Mouse (Mus musculus) midbrain, embryonic 14.5 days (tissue): ENCODE results near the gene Tmem40. TPM values are rescaled to one million over a fixed set of nuclear protein-coding genes. Genes with fewer than 3 reads are reported as not detected.

Source experiments
- ATAC-seq: fragments of 200-750 bp; cut with Nextera tagmentation; 2 replicates; pipeline ENCODE4 v1.8.0; 2017; ENCODE audit warnings: moderate number of reproducible peaks, moderate library complexity; ENCODE audit not compliant: low FRiP score, low TSS enrichment
- DNase-seq: peaks from one replicate; pipeline ENCODE4 v3.0.0-alpha.2; 2015
- H3K27ac ChIP-seq: fragments of 300-500 bp; sonication (generic); replicated peaks from 2 replicates; pipeline ENCODE4 v1.5.1; 2014; ENCODE audit warnings: mild to moderate bottlenecking, low read depth, low read length, moderate library complexity
- H3K27me3 ChIP-seq: fragments of 300-500 bp; sonication (generic); 2 replicates; pipeline ENCODE4 v1.6.1; 2014; ENCODE audit warnings: low read length, control low read depth, mixed read lengths; ENCODE audit not compliant: control insufficient read depth, insufficient read depth
- H3K36me3 ChIP-seq: fragments of 300-500 bp; sonication (generic); 2 replicates; pipeline ENCODE4 v1.6.1; 2014; ENCODE audit warnings: low read length, control low read depth; ENCODE audit not compliant: control insufficient read depth, insufficient read depth
- H3K4me1 ChIP-seq: fragments of 300-500 bp; sonication (generic); 2 replicates; pipeline ENCODE4 v1.6.1; 2014; ENCODE audit warnings: mild to moderate bottlenecking, antibody characterized with exemption, low read length, control low read depth; ENCODE audit not compliant: control insufficient read depth, insufficient read depth
- H3K4me2 ChIP-seq: fragments of 300-500 bp; sonication (generic); 2 replicates; pipeline ENCODE4 v1.6.1; 2014; ENCODE audit warnings: mild to moderate bottlenecking, low read length, moderate library complexity
- H3K4me3 ChIP-seq: fragments of 300-500 bp; sonication (generic); replicated peaks from 2 replicates; pipeline ENCODE4 v1.5.1; 2014; ENCODE audit warnings: low read depth, low read length
- H3K9ac ChIP-seq: fragments of 300-500 bp; sonication (generic); replicated peaks from 2 replicates; pipeline ENCODE4 v1.6.1; 2014; ENCODE audit warnings: mild to moderate bottlenecking, low read length, moderate library complexity
- H3K9me3 ChIP-seq: fragments of 300-500 bp; sonication (generic); 2 replicates; pipeline ENCODE4 v1.6.1; 2016; ENCODE audit warnings: low read length, control low read depth, mixed read lengths; ENCODE audit not compliant: control insufficient read depth
- WGBS: fragments of 180-500 bp; shearing (Covaris S2); extraction: QIAGEN DNeasy Blood & Tissue Kit; methylation state at CpG from one replicate; pipeline ENCODE4 v1.1.7; 2014; 5-methylcytosine and 5-hydroxymethylcytosine counted together
- polyA plus RNA-seq: library from polyadenylated mRNA; unstranded; fragments of >200 nt; fragmentation: Nextera tagmentation; extraction: Ambion mirVana; gene quantifications from 2 replicates; pipeline ENCODE4 v1.2.1, GENCODE M21; 2014

The Tmem40 gene
- polyA plus RNA-seq, 1 experiment from 2014 or later, result 0.66 TPM

GRCm38 (mm10) chr6:115773966-115774413 lies 11.8 kb upstream of the Tmem40 start:
- ATAC-seq, result peak; percentile 77; the same call in 1 of the 2 replicates
- H3K4me3 ChIP-seq, result peak overlapping the region; percentile 60
- peak overlapping the region; percentile 81 for H3K4me2 ChIP-seq
- H3K4me1 ChIP-seq, result peaks cover 18% of the 10 kb centered on the region
- H3K9ac ChIP-seq, result no peak overlapping the region; the same call in 1 of the 2 replicates
- no peaks in the 10 kb centered on the region for H3K9me3 ChIP-seq
- H3K27ac ChIP-seq, result 0 out of 2 replicates have a peak overlapping the region, but pooled peaks have one; percentile 20
- 2% methylated on average over 14 of the region's 14 CpGs for WGBS
- no peaks in the 10 kb centered on the region for H3K36me3 ChIP-seq
- H3K27me3 ChIP-seq, result no peaks in the 10 kb centered on the region
- peak; percentile 74 for DNase-seq

DNA sequence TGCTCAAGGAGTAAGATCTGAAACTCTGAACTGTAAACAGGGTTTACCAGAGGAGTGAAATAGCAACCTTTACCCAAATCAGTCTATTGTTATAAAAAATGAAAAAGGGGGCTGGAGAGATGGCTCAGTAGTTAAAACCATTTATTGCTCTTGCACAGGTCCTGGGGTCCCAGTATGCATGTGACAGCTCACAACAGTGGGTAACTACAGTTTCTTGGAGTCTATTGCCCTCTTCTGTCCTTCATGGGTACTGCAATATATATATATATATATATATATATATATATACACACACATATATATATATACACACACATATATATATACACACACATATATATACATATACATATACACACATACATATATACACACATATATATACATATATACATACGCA lies 10.4 kb upstream of the Tmem40 start:
- no peak overlapping the region for H3K27ac ChIP-seq
- no peaks in the 10 kb centered on the region for H3K9me3 ChIP-seq
- H3K4me1 ChIP-seq, result peaks cover 18% of the 10 kb centered on the region
- no peak overlapping the region for H3K9ac ChIP-seq
- no peaks in the 10 kb centered on the region for H3K27me3 ChIP-seq
- DNase-seq, result peak; percentile 24
- no peak overlapping the region for H3K4me3 ChIP-seq
- WGBS, result 88% methylated on average over 1 of the region's 1 CpGs
- no peak overlapping the region for H3K4me2 ChIP-seq
- no peaks in the 10 kb centered on the region for H3K36me3 ChIP-seq
- no peak for ATAC-seq

GRCm38 (mm10) chr6:115772201-115772600 lies 10.0 kb upstream of the Tmem40 start:
- no peaks in the 10 kb centered on the region for H3K36me3 ChIP-seq
- peaks cover 18% of the 10 kb centered on the region for H3K4me1 ChIP-seq
- H3K9me3 ChIP-seq, result no peaks in the 10 kb centered on the region
- no peak overlapping the region for H3K9ac ChIP-seq
- DNase-seq, result no peak
- H3K4me2 ChIP-seq, result no peak overlapping the region
- no peak overlapping the region for H3K27ac ChIP-seq
- no peak for ATAC-seq
- H3K27me3 ChIP-seq, result no peaks in the 10 kb centered on the region
- H3K4me3 ChIP-seq, result no peak overlapping the region
- 84% methylated on average over 6 of the region's 6 CpGs for WGBS

- ATAC-seq, result no peak
- WGBS, result 79% methylated on average over 4 of the region's 4 CpGs
- Histone ChIP-seq H3K4me2 (no peak overlapping the region), H3K4me1 (peaks cover 9% of the 10 kb centered on the region), H3K9ac (no peak overlapping the region), H3K27me3 (no peaks in the 10 kb centered on the region), H3K9me3 (no peaks in the 10 kb centered on the region), H3K36me3 (no peaks in the 10 kb centered on the region), H3K4me3 (no peak overlapping the region), H3K27ac (no peak overlapping the region)
- DNase-seq, result no peak
Observed at GRCm38 (mm10) chr6:115770852-115771251, 8.6 kb upstream of the Tmem40 start.

- WGBS, result 88% methylated on average over 20 of the region's 20 CpGs
- H3K4me1 ChIP-seq, result 0 out of 2 replicates have a peak, but pooled peaks cover 3% of the 10 kb centered on the region
- no peak for ATAC-seq
- H3K4me2 ChIP-seq, result no peak overlapping the region
- DNase-seq, result no peak
- no peaks in the 10 kb centered on the region for H3K36me3 ChIP-seq
- H3K9me3 ChIP-seq, result no peaks in the 10 kb centered on the region
- no peak overlapping the region for H3K4me3 ChIP-seq
- H3K9ac ChIP-seq, result no peak overlapping the region
- no peak overlapping the region for H3K27ac ChIP-seq
- H3K27me3 ChIP-seq, result no peaks in the 10 kb centered on the region
Observed at GRCm38 (mm10) chr6:115770059-115770670, 8.0 kb upstream of the Tmem40 start.

DNA sequence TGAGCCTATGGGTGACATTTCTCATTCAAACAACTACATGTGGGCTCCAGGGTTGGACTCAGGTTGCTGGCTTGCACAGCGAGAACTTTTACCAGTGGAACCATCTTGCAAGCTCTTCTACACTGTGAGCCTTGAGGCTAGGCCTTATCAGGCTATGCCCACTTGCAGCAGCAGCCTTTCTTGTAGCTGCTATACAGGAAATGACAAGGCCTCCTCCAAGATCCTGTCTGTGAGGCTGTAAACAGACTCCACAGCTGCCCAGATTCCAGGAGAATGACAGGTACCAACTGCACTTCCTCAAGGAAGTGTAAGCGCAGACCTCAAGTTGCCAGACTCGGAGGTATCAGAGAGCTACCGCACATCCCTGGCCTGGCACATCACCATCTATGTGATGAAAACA lies 6.0 kb upstream of the Tmem40 start:
- H3K27me3 ChIP-seq, result no peaks in the 10 kb centered on the region
- 98% methylated on average over 4 of the region's 4 CpGs for WGBS
- no peaks in the 10 kb centered on the region for H3K36me3 ChIP-seq
- no peak overlapping the region for H3K27ac ChIP-seq
- H3K9ac ChIP-seq, result no peak overlapping the region
- H3K4me1 ChIP-seq, result no peaks in the 10 kb centered on the region
- no peaks in the 10 kb centered on the region for H3K9me3 ChIP-seq
- ATAC-seq, result no peak
- H3K4me3 ChIP-seq, result no peak overlapping the region
- no peak overlapping the region for H3K4me2 ChIP-seq
- DNase-seq, result no peak

- H3K4me2 ChIP-seq, result no peak overlapping the region
- DNase-seq (no peak), ATAC-seq (no peak)
- H3K27me3 ChIP-seq, result no peaks in the 10 kb centered on the region
- no peaks in the 10 kb centered on the region for H3K4me1 ChIP-seq
- H3K9me3 ChIP-seq, result no peaks in the 10 kb centered on the region
- H3K9ac ChIP-seq, result no peak overlapping the region
- WGBS, result 37% methylated on average over 9 of the region's 9 CpGs
- no peak overlapping the region for H3K27ac ChIP-seq
- H3K4me3 ChIP-seq, result no peak overlapping the region
- H3K36me3 ChIP-seq, result no peaks in the 10 kb centered on the region
Observed at GRCm38 (mm10) chr6:115767357-115767756, 5.1 kb upstream of the Tmem40 start.

- no peaks in the 10 kb centered on the region for H3K27me3 ChIP-seq
- peak overlapping the region; percentile 16; the same call in 1 of the 2 replicates for H3K4me2 ChIP-seq
- H3K9me3 ChIP-seq, result no peaks in the 10 kb centered on the region
- no peak overlapping the region for H3K4me3 ChIP-seq
- ATAC-seq (peak; percentile 78), DNase-seq (peak; percentile 85)
- peak overlapping the region; percentile 66 for H3K27ac ChIP-seq
- H3K9ac ChIP-seq, result no peak overlapping the region
- 2% methylated on average over 7 of the region's 7 CpGs for whole genome bisulfite sequencing
- H3K4me1 ChIP-seq, result no peaks in the 10 kb centered on the region
- no peaks in the 10 kb centered on the region for H3K36me3 ChIP-seq
Observed at GRCm38 (mm10) chr6:115764179-115764578, 2.0 kb upstream of the Tmem40 start.

GRCm38 (mm10) chr6:115760982-115761381 lies 1.2 kb downstream of the Tmem40 start:
- WGBS, result 56% methylated on average over 4 of the region's 4 CpGs
- no peak overlapping the region for H3K27ac ChIP-seq
- ATAC-seq (no peak), DNase-seq (no peak)
- no peaks in the 10 kb centered on the region for H3K27me3 ChIP-seq
- no peaks in the 10 kb centered on the region for H3K36me3 ChIP-seq
- no peak overlapping the region for H3K9ac ChIP-seq
- H3K4me2 ChIP-seq, result no peak overlapping the region
- no peak overlapping the region for H3K4me3 ChIP-seq
- H3K9me3 ChIP-seq, result no peaks in the 10 kb centered on the region
- no peaks in the 10 kb centered on the region for H3K4me1 ChIP-seq
